Mouse (Mus musculus) embryonic fibroblast, embryonic 13.5 days (primary cell): ENCODE data around the gene 4930469K13Rik.

Experiments used
- CTCF ChIP-seq: IDR thresholded peaks from 2 replicates; pipeline ENCODE4 v1.5.1; 2011; ENCODE audit warnings: mild to moderate bottlenecking, control low read depth, low read length, moderate library complexity, borderline replicate concordance; ENCODE audit not compliant: insufficient read depth
- POLR2A ChIP-seq: IDR thresholded peaks from 2 replicates; pipeline ENCODE4 v1.6.1; 2011; ENCODE audit warnings: low read depth, mild to moderate bottlenecking, control low read depth, low read length, moderate library complexity

- no peak for TF ChIP-seq CTCF
- TF ChIP-seq POLR2A: no peak
These were observed 20.5 kb downstream of the 4930469K13Rik start for GRCm38 (mm10) chr11:34077870-34078269.
